Mouse (Mus musculus) ovary, postnatal 36 days (tissue): ENCODE data around the gene Pnpla7.
"Not testable (repeated sequence)": the region's sequence is repeated elsewhere in the genome, so short reads cannot be mapped to it uniquely, and the experiment has no call there.

Experiments used
- DNase-seq: peaks from one replicate; pipeline ENCODE4 v3.0.0; 2022; ENCODE audit warnings: low spot score, mixed read lengths

Pnpla7 gene

GRCm38 (mm10) chr2:24975704-24976297 lies at the start of gene Pnpla7:
Gene Pnpla7, plus strand, starts transcription at chr2:24976033.
- peak; percentile 76 for DNase-seq

DNA sequence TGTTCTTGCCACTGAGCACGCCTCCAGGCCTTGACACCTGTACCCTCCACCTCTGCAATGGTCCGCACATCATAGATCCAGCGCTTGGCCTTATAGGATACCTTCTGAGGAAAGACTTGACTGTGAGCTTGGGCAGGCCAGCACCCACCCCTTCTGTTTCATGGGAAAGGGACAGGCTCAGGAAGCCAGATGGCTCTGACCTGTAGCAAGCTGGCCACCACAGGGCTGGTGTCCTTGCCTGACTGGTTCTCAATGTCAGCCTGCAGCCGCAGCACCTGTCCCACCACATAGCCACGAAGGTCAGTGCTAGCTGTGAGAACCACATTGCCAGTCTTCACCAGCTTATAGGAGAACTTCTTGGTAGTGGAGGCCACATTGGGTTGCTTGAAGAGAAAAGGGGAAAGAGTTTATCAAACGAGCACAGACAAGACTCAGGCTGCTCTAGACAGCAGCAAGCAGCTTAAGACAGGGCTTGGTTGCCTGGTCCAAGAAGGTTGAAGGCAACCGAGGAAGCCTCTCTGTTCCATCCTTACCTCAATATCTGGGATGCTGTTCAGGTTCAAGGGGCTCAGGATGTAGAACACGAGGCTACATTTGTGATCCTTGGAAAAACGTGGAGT lies 49.4 kb upstream of the Pnpla7 start:
- no peak for DNase-seq

DNA sequence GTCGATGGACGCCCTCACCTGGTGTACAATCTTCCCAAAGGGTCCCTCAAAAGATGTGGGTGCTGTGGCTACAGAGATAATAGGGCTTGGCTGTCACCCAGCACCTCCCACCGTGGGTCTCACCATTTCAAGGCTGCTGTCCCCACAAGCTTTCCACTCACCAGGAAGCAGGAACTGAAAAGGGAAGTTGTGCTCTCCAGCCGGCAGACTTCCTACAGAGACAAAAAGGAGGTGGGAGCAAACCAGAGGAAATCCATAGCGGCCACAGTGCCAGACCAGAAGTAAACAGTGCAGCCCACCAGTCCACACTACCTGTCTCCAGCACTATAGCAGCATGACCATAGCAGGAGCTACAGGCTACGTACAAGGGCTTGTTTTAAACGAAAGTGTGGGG lies 48.9 kb upstream of the Pnpla7 start:
- no peak for DNase-seq

- DNase-seq = peak; percentile 44
Measured at GRCm38 (mm10) chr2:24927810-24928479, 47.9 kb upstream of the Pnpla7 start.

DNA sequence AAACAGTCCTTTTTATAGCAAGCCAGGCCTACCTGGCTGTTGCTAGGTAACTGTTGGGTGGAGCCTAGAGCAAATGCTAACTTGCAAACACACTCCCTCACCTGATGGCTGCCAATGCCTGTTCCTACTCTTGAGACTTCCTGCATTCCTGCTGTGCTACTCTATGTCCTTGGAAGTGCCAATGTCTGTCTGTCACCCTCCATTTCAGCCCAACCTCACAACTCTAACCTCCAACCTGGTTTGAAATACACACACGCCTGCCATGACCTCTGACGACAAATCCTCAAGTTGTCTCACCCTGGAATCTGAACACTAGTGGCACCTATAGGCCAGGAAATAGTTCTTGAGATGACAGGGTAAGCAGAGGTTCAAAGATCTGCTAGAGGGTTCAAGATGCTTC lies 46.7 kb upstream of the Pnpla7 start:
- no peak for DNase-seq

DNA sequence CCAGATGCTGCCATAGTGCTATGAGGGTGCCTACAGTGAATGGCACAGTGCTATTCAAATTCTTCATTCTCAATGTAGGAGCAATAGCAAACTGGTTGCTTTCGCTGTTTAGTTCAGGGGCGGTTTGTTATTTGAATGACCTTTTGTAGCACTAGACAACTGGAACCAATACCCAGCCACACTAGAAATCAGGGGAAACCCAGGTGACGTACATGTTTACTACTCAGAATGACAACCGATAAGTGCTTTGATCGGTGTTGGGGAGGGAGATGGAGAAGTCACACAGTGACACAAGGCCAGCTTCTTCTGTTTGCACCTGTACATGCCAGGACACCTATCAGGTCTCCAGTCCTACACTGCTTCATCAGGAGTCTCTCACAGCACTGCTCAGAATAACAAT lies 46.2 kb upstream of the Pnpla7 start:
- no peak for DNase-seq

DNA sequence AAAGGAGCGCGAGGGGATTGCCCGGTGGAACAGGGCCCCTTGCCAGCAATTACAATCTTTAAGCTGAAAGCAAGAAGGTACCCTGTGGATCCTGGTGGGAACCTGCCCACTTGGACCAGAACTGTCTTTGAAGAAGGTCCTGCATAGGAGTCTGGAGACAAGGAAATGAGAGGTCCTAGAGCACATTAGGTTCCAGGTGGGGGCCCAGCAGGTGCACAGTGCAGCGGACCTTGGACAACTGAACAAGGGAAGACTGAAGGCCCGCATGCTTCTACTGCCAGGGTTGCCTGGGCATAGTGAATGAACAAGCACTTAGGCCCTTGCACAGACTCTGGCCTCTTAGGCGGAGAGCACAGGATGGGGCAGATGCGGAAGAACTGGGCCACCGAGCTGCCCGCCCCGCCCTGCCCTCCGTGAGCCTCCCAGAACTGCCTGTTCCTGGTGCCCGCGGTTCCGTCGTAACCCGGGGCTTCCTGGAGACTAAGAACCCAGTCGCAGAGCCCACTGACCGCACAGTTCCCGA lies 41.3 kb upstream of the Pnpla7 start:
- no peak for DNase-seq

DNA sequence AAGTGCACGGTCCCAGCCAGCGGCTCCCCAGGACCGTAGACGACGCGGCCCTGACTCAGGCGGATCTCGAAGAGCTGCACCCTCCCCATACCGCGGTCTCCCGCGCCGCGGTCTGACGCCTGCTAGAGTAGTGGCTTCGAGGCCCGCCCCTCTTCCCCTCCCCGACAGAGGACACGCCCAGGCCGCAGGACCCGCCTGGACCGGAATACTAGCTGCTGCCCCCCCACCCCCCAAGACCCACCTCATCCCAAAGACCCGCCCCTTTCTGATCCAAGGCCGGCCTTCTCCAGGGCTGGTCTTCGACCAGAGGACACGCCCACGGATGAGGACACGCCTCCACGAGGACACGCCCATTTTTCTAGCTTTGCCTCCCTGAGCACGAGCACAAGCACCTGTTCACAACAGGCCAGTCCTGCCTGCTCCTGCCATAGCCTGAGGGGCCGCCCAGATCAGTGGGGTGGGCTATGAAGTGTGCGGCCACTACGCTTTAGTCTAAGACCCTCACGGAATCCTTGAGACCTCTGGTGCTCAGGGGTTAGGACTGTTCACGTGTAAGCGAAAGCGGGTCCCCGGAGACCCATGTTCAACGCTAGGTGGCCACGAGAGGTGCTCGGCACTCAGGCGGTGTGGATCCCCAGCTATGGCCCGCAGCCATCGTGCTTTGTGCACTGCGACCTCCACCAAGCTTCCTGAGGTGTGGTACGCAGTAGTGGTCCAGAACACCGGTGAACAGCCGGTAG lies 40.6 kb upstream of the Pnpla7 start, which contains the start of gene Arrdc1:
Arrdc1 (minus strand) TSS at position 196 of the 740 bp plus-strand sequence.
- DNase-seq = peak; percentile 92

DNA sequence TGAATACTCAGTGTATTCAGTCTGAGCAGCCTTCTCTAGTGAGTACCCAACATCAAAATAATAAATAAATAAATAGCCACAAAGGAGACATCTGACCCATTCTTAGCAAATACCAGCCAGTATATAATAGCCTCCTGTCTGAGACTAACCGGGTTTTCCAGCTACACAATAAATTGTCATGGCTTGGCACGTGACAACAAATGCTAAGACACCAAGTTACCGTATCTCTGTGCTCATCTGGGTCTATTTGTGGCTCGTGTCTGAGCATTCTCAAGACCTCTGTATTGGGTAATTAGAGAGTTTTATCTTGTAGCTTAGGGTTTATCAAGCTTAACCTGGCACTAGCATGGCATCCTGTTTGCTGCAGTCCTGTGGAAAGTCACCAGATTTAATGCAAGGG lies 33.7 kb upstream of the Pnpla7 start:
- no peak for DNase-seq

GRCm38 (mm10) chr2:24944304-24944703 lies 31.5 kb upstream of the Pnpla7 start:
- not testable (repeated sequence) for DNase-seq

DNA sequence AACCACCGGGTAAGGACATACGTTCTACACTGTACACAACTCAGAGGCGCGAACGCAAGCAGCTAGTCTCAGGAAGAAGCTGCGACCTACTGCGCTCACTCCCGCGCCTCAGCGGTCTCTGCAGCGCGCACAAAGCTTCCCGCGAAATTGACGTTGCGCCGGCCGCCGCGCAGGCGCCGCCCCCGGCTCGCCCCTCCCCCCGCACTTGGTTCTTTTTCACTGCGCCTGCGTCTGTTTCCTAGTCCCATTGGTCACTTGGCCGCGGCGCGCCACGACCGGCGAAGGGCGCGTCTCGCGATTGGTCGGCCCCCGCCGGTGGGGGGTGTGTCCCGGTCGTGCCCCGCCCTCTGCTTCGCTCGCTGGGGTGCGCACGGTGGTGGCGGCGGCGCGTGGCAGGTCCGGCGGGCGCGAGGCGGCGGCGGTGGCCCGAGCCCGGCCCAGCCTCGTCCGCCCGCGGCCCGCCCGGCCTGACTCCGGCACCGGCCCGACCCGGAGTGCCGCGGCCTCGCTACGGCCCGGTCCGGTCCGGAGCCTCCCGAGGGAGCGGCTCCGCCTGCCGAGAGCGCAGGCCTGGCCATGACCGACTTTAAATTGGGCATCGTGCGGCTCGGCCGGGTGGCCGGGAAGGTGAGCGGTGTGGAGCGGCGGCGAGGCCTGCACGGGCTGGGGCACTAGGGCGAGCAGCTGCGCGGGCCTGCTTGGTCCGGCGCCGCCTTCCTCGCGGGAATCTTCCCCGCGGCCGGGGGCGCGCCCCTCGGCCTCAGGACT lies 26.2 kb upstream of the Pnpla7 start, which contains the start of gene Zmynd19:
Zmynd19 (plus strand) TSS at position 372 of the 768 bp plus-strand sequence.
- DNase-seq = peak; percentile 99

- DNase-seq = no peak
Measured at GRCm38 (mm10) chr2:24950189-24950535, 25.7 kb upstream of the Pnpla7 start.

DNA sequence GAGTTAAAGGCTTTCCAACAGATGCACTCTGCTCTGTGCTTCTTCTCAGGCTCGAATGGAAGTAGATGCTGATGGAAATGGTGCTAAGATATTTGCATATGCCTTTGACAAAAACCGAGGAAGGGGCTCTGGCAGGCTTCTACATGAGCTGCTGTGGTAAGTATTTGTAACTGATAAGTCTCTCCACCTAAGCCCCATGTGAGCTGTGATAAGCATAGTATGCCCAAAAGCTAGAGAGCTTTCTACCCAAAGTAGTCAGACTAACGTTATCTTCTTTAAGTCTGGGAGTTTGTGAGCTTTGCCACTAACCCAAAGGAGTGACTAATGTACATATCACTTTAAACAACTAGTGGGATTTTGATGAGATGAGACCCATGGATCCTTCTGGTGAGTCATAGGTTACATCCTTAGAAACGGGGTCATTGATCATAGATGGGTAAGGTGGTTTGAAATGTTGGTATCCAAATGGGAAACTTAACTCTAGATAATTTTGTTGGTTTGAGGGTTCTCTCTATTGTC lies 23.2 kb upstream of the Pnpla7 start:
- no peak for DNase-seq

- peak; percentile 14 for DNase-seq
Measured at GRCm38 (mm10) chr2:24960910-24961309, 14.9 kb upstream of the Pnpla7 start.

DNA sequence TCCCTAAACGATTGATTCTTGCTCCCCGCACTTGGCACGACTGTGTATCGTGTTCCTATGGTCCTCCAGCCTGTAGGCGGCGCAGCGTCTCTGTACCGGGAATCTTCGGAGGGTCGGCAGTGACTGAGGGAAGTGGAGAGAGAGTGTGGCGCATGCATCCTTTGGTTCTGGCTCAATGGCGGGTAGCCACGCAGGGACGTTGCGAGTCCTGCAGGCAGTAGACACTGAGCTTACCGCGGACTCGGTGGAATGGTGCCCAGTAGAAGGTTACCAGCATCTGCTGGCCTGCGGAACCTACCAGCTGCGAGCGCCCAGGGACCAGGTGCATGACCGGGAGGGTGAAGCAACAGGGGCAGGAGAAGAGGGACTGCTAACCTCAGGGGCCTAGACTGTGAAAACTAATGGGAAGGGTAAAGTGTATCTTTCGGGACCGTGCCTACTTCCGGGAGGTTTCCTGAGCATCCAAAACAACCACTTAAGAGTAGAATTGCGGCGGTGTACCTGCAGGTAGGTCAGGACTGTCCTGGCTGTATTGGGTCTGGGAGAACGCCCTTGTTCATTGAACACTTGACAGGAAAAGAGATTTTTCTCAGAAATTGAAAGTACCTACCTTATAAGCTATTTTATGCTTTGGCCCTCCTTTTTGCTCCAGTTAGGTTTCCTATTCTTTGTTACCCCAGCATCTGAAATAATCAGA lies 13.4 kb upstream of the Pnpla7 start, which contains the start of gene Dph7:
Dph7 (plus strand) TSS at position 97 of the 697 bp plus-strand sequence.
- peak; percentile 85 for DNase-seq

DNA sequence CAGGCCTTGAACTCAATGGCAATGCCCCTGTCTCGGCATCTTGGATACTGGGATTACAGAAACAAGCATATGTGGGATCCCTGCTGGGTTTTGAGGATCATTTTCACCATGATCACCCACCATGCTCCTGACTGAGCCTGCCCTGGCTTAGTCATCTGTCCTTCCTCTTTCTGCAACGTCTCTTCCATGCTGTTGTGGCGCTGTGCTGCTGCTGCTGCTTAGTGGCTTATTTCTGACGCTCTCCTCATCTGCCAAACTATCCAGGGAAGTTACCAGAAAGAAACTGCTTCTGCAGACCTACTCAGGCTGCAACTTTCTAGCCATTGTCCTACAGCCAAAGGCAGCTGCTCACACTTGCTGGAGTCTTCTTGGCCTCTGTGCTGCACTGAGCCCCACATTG lies 5.4 kb upstream of the Pnpla7 start:
- DNase-seq = no peak

GRCm38 (mm10) chr2:24974452-24974851 lies 1.4 kb upstream of the Pnpla7 start:
- DNase-seq = not testable (repeated sequence)

GRCm38 (mm10) chr2:24974906-24975703 lies 728 bp upstream of the Pnpla7 start, which contains the start of gene Mrpl41:
Gene Mrpl41, minus strand, starts transcription at chr2:24975098.
- peak; percentile 95 for DNase-seq

DNA sequence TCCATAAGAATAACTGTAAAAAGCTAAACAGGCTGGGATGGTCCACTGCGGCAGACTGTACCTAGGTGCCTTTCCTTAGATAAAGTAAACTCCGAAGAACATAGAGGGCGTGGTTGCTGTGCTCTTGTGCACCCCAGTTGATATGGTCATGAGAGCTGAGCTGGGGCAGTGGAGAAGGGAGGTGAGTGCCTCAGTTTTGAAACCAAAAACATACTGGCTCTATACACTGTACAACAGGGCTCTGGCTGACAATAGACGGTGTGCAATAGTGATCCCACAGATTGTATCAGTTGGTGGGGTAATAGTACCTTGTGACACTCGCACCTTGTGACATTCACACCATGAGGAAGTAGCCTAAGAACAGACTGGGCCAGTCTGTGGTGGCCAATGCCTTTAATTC lies 1.1 kb downstream of the Pnpla7 start:
- DNase-seq = no peak

DNA sequence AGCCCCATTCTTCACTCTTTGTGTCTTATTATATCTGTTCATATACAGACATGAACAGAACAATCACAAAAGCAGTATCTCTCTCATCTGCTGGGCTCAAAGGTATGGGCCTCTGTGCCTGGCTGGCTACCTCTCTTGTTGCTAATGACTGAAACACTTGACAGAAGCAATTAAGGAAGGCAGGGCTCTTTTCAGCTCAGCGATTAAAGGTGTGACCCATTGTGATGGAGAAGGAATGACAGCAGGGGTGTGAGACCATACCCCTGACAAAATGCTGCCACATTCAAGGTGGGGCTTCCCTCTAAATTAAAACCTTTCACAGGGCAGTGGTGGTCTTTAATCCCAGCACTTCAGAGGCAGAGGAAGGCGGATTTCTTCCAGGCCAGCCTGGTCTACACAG lies 11.9 kb downstream of the Pnpla7 start:
- no peak for DNase-seq
